In the genomic region with DNA sequence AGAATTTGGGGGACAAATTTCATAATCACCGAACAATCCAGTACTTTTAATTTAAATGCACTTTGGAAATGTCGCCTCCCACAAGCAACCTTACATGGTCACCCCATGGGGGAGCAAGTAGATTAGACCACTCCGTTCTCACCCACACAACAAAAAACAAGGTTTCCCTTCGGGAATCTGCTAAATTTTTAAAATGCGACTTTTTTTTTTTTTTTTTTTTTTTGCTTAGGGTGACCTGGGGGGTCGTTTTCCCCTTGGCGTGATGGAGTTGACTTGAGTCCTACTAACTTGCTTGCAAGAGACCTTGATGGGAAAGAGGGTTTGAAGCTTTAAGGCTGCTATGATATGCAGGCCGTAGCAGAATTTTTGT, we compare ENCODE assay signal across 8 mouse cellular contexts. TPM values are rescaled to one million over a fixed set of nuclear protein-coding genes. Genes with fewer than 3 reads are reported as not detected.
A peak's percentile ranks its signal among the peaks of the same experiment; 100 is the strongest.
DNase-seq lines count a peak whose midpoint lies in the region; ATAC-seq and TF ChIP-seq lines count a peak whose summit lies in the region.

No protein-coding gene starts in this region.

- no peak for ATAC-seq in embryonic facial prominence, embryonic 12.5 days (ENCODE audit: insufficient number of reproducible peaks, insufficient read depth, low FRiP score, low TSS enrichment)
- ATAC-seq in intestine, embryonic 15.5 days = no peak
- 0 out of 2 replicates have a peak, but pooled peaks have one; percentile 4 for ATAC-seq in neural tube, embryonic 12.5 days (ENCODE audit: low FRiP score, low read depth)
- no peak for ATAC-seq in cerebellum, adult (ENCODE audit: insufficient number of reproducible peaks, low FRiP score, low TSS enrichment)

- H3K4me3 ChIP-seq in left cerebral cortex, adult 2 months = peak overlapping the region; percentile 72; the same call in 1 of the 2 replicates
- peak overlapping the region; percentile 96 for H3K4me3 ChIP-seq in embryonic facial prominence, embryonic 12.5 days
- H3K4me3 ChIP-seq in intestine, embryonic 15.5 days (replicated peaks) = peak overlapping the region; percentile 85; the same call in 1 of the 2 replicates
- no peak overlapping the region for H3K4me3 ChIP-seq in neural tube, embryonic 12.5 days

- no peaks in the 10 kb centered on the region for H3K9me3 ChIP-seq in embryonic facial prominence, embryonic 12.5 days
- H3K9me3 ChIP-seq in intestine, embryonic 15.5 days = no peaks in the 10 kb centered on the region
- H3K9me3 ChIP-seq in neural tube, embryonic 12.5 days = no peaks in the 10 kb centered on the region

- no peaks in the 10 kb centered on the region for H3K27me3 ChIP-seq in embryonic facial prominence, embryonic 12.5 days
- H3K27me3 ChIP-seq in intestine, embryonic 15.5 days (replicated peaks) = no peaks in the 10 kb centered on the region
- 0 out of 2 replicates have a peak, but pooled peaks cover 4% of the 10 kb centered on the region for H3K27me3 ChIP-seq in neural tube, embryonic 12.5 days (replicated peaks)

- H3K9ac ChIP-seq in embryonic facial prominence, embryonic 12.5 days = no peak overlapping the region; the same call in 1 of the 2 replicates
- H3K9ac ChIP-seq in intestine, embryonic 15.5 days = no peak overlapping the region
- no peak overlapping the region for H3K9ac ChIP-seq in neural tube, embryonic 12.5 days

- H3K4me1 ChIP-seq in embryonic facial prominence, embryonic 12.5 days = peaks cover 30% of the 10 kb centered on the region
- peaks cover 22% of the 10 kb centered on the region for H3K4me1 ChIP-seq in intestine, embryonic 15.5 days (replicated peaks)
- H3K4me1 ChIP-seq in neural tube, embryonic 12.5 days = peaks cover 38% of the 10 kb centered on the region

- WGBS in embryonic facial prominence, embryonic 12.5 days = 12% methylated on average over 8 of the region's 8 CpGs
- WGBS in intestine, embryonic 15.5 days = 26% methylated on average over 8 of the region's 8 CpGs
- 19% methylated on average over 8 of the region's 8 CpGs for WGBS in neural tube, embryonic 12.5 days

- intact Hi-C loops in left cerebral cortex, adult 2 months (cut with DNase I) = loop anchor here (10.0 kb wide), 1 partner anchor 172 kb away; no protein-coding TSS in a partner anchor

- H3K27ac ChIP-seq in left cerebral cortex, adult 2 months = no peak overlapping the region
- peak overlapping the region; percentile 89 for H3K27ac ChIP-seq in embryonic facial prominence, embryonic 12.5 days
- peak overlapping the region; percentile 76; the same call in 1 of the 2 replicates for H3K27ac ChIP-seq in intestine, embryonic 15.5 days
- no peak overlapping the region for H3K27ac ChIP-seq in neural tube, embryonic 12.5 days

- DNase-seq in left cerebral cortex, adult 2 months (ENCODE audit: extremely low spot score in 1 of 2, low spot score in 2 of 2) = no peak
- no peak for DNase-seq in left cerebral cortex, adult 9 months (ENCODE audit: low spot score in 2 of 2)
- DNase-seq in retina, postnatal 1 day = no peak
- no peak for DNase-seq in kidney, postnatal 36 days

- no peak for TF ChIP-seq CTCF in left cerebral cortex, adult 2 months (IDR thresholded peaks at IDR 0.05)

- no peaks in the 10 kb centered on the region for H3K36me3 ChIP-seq in embryonic facial prominence, embryonic 12.5 days
- no peaks in the 10 kb centered on the region for H3K36me3 ChIP-seq in intestine, embryonic 15.5 days
- H3K36me3 ChIP-seq in neural tube, embryonic 12.5 days = no peaks in the 10 kb centered on the region

- peak overlapping the region; percentile 85 for H3K4me2 ChIP-seq in embryonic facial prominence, embryonic 12.5 days (replicated peaks)
- H3K4me2 ChIP-seq in intestine, embryonic 15.5 days (replicated peaks) = peak overlapping the region; percentile 76
- peak overlapping the region; percentile 99 for H3K4me2 ChIP-seq in neural tube, embryonic 12.5 days (replicated peaks)

RNA-seq across cellular contexts. Expression of a gene that starts 0.8 kb away (rescaled TPM):
- total RNA-seq in left cerebral cortex, adult 2 months (2021) = 10 to 100 TPM; 39.4 to 40.1 TPM
- 23.1 and 24.7 TPM in 2 replicates for polyA plus RNA-seq in embryonic facial prominence, embryonic 12.5 days (2016; fragmentation: Nextera tagmentation; extraction: Ambion mirVana)
- 23.5 and 26.0 TPM in 2 replicates for polyA plus RNA-seq in intestine, embryonic 15.5 days (2015; fragmentation: Nextera tagmentation; extraction: Ambion mirVana)
- 11.4 and 13.5 TPM in 2 replicates for polyA plus RNA-seq in neural tube, embryonic 12.5 days (2016; fragmentation: Nextera tagmentation; extraction: Ambion mirVana)

Comparison
In these comparisons a context has a peak if more than half of its experiments do, and no peak if none do; other contexts are left out.
1. H3K27ac ChIP-seq: peak in embryonic facial prominence, embryonic 12.5 days (single experiment) and intestine, embryonic 15.5 days (single experiment); none in left cerebral cortex, adult 2 months (single experiment) and neural tube, embryonic 12.5 days (single experiment).
2. Peak in every context shown above with its lines, with median percentiles within 50 percentile points of each other: H3K4me2 ChIP-seq.